Mouse (Mus musculus) heart, postnatal 0 days (tissue): ENCODE data around the gene Gas6. TPM values are rescaled to one million over a fixed set of nuclear protein-coding genes. Genes with fewer than 3 reads are reported as not detected.

Experiments
- ATAC-seq: fragments of 200-750 bp; cut with Nextera tagmentation; 2 replicates; pipeline ENCODE4 v1.8.0; 2017; ENCODE audit warnings: low read depth, moderate number of reproducible peaks, moderate library complexity; ENCODE audit not compliant: insufficient read depth
- DNase-seq: peaks from one replicate; pipeline ENCODE4 v3.0.0-alpha.2; 2016; ENCODE audit warnings: low spot score
- H3K27ac ChIP-seq: fragments of 300-500 bp; sonication (generic); 2 replicates; pipeline ENCODE4 v1.5.1; 2014; ENCODE audit warnings: low read depth, mild to moderate bottlenecking
- H3K27me3 ChIP-seq: fragments of 300-500 bp; sonication (generic); 2 replicates; pipeline ENCODE4 v1.6.1; 2014; ENCODE audit warnings: low read length, mixed read lengths; ENCODE audit not compliant: control insufficient read depth, insufficient read depth
- H3K36me3 ChIP-seq: fragments of 300-500 bp; sonication (generic); replicated peaks from 2 replicates; pipeline ENCODE4 v1.6.1; 2014; ENCODE audit warnings: low read length, mixed read lengths; ENCODE audit not compliant: control insufficient read depth, insufficient read depth
- H3K4me1 ChIP-seq: fragments of 300-500 bp; sonication (generic); 2 replicates; pipeline ENCODE4 v1.6.1; 2014; ENCODE audit warnings: antibody characterized with exemption; ENCODE audit not compliant: control insufficient read depth, insufficient read depth
- H3K4me2 ChIP-seq: fragments of 300-500 bp; sonication (generic); 2 replicates; pipeline ENCODE4 v1.6.1; 2014; ENCODE audit warnings: low read depth, mild to moderate bottlenecking, low read length, moderate library complexity
- H3K4me3 ChIP-seq: fragments of 300-500 bp; sonication (generic); 2 replicates; pipeline ENCODE4 v1.5.1; 2014; ENCODE audit warnings: low read depth, low read length
- H3K9ac ChIP-seq: fragments of 300-500 bp; sonication (generic); replicated peaks from 2 replicates; pipeline ENCODE4 v1.6.1; 2014; ENCODE audit warnings: low read depth, low read length, mixed read lengths
- H3K9me3 ChIP-seq: fragments of 300-500 bp; sonication (generic); replicated peaks from 2 replicates; pipeline ENCODE4 v1.6.1; 2016; ENCODE audit warnings: low read length; ENCODE audit not compliant: control insufficient read depth
- CTCF ChIP-seq: IDR thresholded peaks from 2 replicates; pipeline ENCODE4 v1.5.1; 2016; ENCODE audit warnings: antibody characterized with exemption, control low read depth, low read depth
- EP300 ChIP-seq: IDR thresholded peaks from 2 replicates; pipeline ENCODE4 v1.6.1; 2016; ENCODE audit warnings: antibody characterized with exemption, low read depth
- WGBS: fragments of 180-500 bp; shearing (Covaris S2); extraction: QIAGEN DNeasy Blood & Tissue Kit; methylation state at CpG from one replicate; pipeline ENCODE4 v1.1.7; 2014; 5-methylcytosine and 5-hydroxymethylcytosine counted together
- polyA plus RNA-seq: library from polyadenylated mRNA; unstranded; fragments of >200 nt; fragmentation: Nextera tagmentation; extraction: Ambion mirVana; gene quantifications from 2 replicates; pipeline ENCODE4 v1.2.1, GENCODE M21; 2015
- total RNA-seq: library from RNA; depleted of rRNA; stranded (reverse); fragments of >200 nt; gene quantifications from 2 replicates; pipeline ENCODE4 v1.2.3, GENCODE M21; 2014; ENCODE audit warnings: low replicate concordance

The Gas6 gene
- total and polyA plus RNA-seq, 2 experiments from 2014 or later, result 179 to 275 TPM

DNA sequence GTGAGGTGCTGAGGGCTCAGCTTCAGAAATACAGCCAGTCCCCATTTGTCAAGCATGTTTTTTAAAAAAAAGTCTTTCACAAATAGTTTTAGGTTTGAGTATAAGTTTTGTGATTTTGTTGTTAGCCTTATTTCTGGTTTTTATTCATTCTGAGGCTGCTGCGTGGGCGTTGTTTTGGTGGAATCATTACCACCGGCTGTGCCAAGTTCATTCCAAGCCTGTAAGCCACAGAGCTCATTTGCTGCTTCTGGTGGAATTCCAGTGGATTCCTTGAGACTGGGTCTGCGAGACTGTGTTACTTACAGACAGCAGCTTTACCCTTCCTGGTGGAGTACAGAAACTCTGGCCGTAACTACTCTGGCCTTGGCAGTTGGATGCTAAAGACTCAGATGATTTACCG, 47.8 kb downstream of the Gas6 start:
- no peak for TF ChIP-seq CTCF
- no peak for TF ChIP-seq EP300
- no peak overlapping the region for H3K27ac ChIP-seq
- H3K27me3 ChIP-seq, result no peaks in the 10 kb centered on the region
- no peak overlapping the region for H3K4me3 ChIP-seq
- 86% methylated on average over 6 of the region's 6 CpGs for WGBS
- H3K36me3 ChIP-seq, result no peaks in the 10 kb centered on the region
- no peak for ATAC-seq
- no peak for DNase-seq
- no peak overlapping the region for H3K4me2 ChIP-seq
- H3K9ac ChIP-seq, result no peak overlapping the region
- no peaks in the 10 kb centered on the region for H3K4me1 ChIP-seq
- H3K9me3 ChIP-seq, result no peaks in the 10 kb centered on the region

DNA sequence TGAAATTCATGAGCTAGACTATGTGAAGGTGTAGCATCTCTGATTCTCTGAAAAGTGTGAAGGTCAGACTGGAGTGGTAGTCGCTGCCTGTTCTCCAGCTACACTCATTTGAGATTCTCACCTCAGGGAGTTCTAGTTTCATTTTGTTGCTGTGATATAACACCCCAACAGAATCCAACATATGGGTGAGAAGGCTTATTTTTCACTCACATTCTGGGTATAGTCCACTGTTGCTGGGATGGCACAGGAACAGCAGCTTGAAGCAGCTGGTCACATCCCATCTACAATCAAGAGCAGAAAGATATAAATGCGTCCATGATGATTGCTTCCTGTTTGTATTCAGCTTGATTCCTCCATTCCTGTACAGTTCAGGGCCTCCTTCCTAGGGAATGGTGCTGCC, 52.1 kb downstream of the Gas6 start:
- 82% methylated on average over 2 of the region's 2 CpGs for WGBS
- H3K27ac ChIP-seq, result no peak overlapping the region
- no peak for DNase-seq

DNA sequence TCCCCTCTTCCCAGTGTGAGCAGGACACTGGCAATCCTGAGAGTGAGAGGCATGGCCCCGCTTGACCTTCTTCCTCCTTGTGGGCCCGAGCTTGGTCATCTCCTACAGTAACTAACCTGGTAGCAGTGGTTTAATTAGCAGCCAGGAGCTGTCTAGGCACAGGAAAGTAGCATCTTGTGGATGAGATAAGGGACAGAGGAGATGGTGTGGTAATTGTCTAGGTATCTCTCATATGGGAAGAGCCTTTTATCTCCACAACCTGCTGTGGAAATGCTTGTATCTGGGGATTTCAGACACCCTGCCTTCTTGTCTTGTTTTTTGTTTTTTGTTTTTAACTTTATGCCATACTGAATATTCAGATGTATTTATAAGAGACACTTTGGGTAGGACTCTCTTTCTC, 56.8 kb downstream of the Gas6 start:
- Histone ChIP-seq H3K4me1 (no peaks in the 10 kb centered on the region), H3K27me3 (peaks cover 25% of the 10 kb centered on the region), H3K27ac (no peak overlapping the region), H3K4me3 (no peak overlapping the region), H3K36me3 (no peaks in the 10 kb centered on the region), H3K9ac (no peak overlapping the region), H3K4me2 (no peak overlapping the region), H3K9me3 (no peaks in the 10 kb centered on the region)
- TF ChIP-seq CTCF (no peak), EP300 (no peak)
- DNase-seq (no peak), ATAC-seq (no peak)
- WGBS, result 54% methylated on average over 2 of the region's 2 CpGs

More for the DNA sequence above, 52.1 kb downstream of the Gas6 start:
- no peaks in the 10 kb centered on the region for H3K4me1 ChIP-seq
- no peak overlapping the region for H3K4me3 ChIP-seq
- no peak for ATAC-seq
- no peak overlapping the region for H3K4me2 ChIP-seq
- peaks cover 4% of the 10 kb centered on the region; the same call in 1 of the 2 replicates for H3K27me3 ChIP-seq
- H3K9ac ChIP-seq, result no peak overlapping the region
- H3K36me3 ChIP-seq, result no peaks in the 10 kb centered on the region
- TF ChIP-seq CTCF (no peak), EP300 (no peak)
- H3K9me3 ChIP-seq, result no peaks in the 10 kb centered on the region

DNA sequence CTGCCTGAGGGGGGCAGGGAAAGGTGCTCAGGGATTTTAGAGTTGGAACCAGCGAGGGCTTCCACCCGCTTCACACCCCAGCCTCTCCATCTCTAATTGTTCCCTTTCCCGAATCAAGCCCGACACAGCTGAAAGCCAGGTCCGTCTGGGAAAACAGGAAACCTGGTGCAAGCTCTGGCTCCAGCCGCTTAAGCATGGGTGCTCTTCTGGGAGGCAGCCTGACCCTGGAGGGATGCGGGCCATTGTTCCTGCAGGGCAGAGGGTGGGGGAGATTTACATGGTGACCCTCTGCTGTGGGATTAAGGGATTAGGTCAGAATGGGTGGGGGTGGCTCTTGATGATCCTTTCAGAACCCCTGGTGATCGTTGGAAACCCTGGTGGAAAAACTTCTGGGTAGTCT, 58.2 kb downstream of the Gas6 start:
- Histone ChIP-seq H3K4me2 (peak overlapping the region; percentile 54), H3K27ac (no peak overlapping the region), H3K9ac (no peak overlapping the region), H3K4me3 (peak overlapping the region; percentile 29; the same call in 1 of the 2 replicates), H3K27me3 (peaks cover 25% of the 10 kb centered on the region), H3K36me3 (no peaks in the 10 kb centered on the region), H3K9me3 (no peaks in the 10 kb centered on the region), H3K4me1 (no peaks in the 10 kb centered on the region)
- ATAC-seq (no peak), DNase-seq (no peak)
- 11% methylated on average over 8 of the region's 8 CpGs for WGBS
- TF ChIP-seq EP300 (no peak), CTCF (no peak)

DNA sequence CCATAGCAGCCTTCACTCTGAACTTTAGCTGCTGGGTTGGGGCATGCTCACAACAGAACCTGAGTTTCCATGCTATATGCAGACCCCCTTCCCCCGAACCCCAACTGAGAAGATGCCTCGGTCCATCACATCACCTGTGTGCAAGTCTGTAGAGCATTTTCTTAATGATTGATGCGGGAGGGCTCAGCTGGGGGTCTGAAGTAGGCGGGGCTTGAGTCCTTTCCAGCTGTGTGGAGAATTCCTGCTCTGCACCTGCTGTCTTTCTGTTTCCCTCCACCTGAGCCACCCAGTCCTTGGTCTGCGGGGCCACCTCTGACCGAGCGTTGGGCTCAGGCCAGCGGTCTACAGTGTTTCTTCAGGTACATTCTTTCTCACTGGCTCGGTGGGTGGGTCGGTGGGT, 59.4 kb downstream of the Gas6 start, which contains the start of gene Tmem255b:
Gene Tmem255b, plus strand, starts transcription at position 301 of the 400 bp plus-strand sequence.
- 25% methylated on average over 10 of the region's 10 CpGs for WGBS
- H3K4me1 ChIP-seq, result no peaks in the 10 kb centered on the region
- no peaks in the 10 kb centered on the region for H3K9me3 ChIP-seq
- H3K4me3 ChIP-seq, result peak within 1 kb of the TSS; percentile 29; the same call in 1 of the 2 replicates
- no peak for ATAC-seq
- DNase-seq, result no peak
- H3K27ac ChIP-seq, result no peak within 1 kb of the TSS
- H3K4me2 ChIP-seq, result peak within 1 kb of the TSS; percentile 54
- no peaks in the 10 kb centered on the region for H3K36me3 ChIP-seq
- H3K9ac ChIP-seq, result no peak within 1 kb of the TSS
- peaks cover 25% of the 10 kb centered on the region for H3K27me3 ChIP-seq
- TF ChIP-seq EP300 (no peak), CTCF (no peak)

DNA sequence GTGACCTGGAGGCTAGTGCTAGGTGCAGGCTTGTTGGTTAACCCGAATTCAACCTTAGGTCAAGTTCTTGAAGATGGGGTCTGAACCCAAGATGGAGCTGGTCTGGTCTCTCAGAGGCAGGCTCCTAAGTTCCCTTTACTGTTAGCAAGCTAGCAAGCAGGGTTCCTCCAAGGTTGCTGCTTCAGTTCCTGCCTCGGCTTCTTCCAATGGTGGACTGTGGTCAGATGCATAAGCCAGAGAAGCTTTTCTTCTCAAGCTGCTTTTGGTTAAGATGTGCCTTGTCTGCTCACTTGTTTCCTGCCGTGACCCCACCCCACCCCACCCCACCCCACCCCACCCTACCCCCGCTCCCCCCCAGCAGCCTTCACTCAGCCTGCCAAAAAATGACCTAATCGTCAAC, 61.2 kb downstream of the Gas6 start:
- Histone ChIP-seq H3K9ac (no peak overlapping the region), H3K4me1 (no peaks in the 10 kb centered on the region), H3K27me3 (peaks cover 25% of the 10 kb centered on the region), H3K36me3 (no peaks in the 10 kb centered on the region), H3K9me3 (no peaks in the 10 kb centered on the region), H3K27ac (no peak overlapping the region), H3K4me3 (no peak overlapping the region), H3K4me2 (no peak overlapping the region)
- WGBS, result 57% methylated on average over 5 of the region's 5 CpGs
- ATAC-seq (no peak), DNase-seq (no peak)
- no peak for TF ChIP-seq EP300
